In genomic region chr14:31131272-31131821, GRCm38 (mm10) we compare ENCODE assay signal across 8 mouse cellular contexts. TPM values are rescaled to one million over a fixed set of nuclear protein-coding genes. Genes with fewer than 3 reads are reported as not detected.
A peak's percentile ranks its signal among the peaks of the same experiment; 100 is the strongest.
DNase-seq lines count a peak whose midpoint lies in the region; ATAC-seq lines count a peak whose summit lies in the region.

No protein-coding gene starts in this region.

- peak; percentile 27 for DNase-seq in thymus, postnatal 0 days (ENCODE audit: low spot score)
- DNase-seq in thymus, postnatal 36 days = no peak
- peak; percentile 74 for DNase-seq in intestine, embryonic 14.5 days (ENCODE audit: low spot score)
- DNase-seq in midbrain, embryonic 10.5 days (ENCODE audit: low spot score) = peak; percentile 57
- DNase-seq in urinary bladder, postnatal 36 days (ENCODE audit: low spot score in 2 of 2) = no peak
- no peak for DNase-seq in right cerebral cortex, postnatal 25 days
- no peak for DNase-seq in urinary bladder, adult 2 months (ENCODE audit: low spot score)

- H3K9ac ChIP-seq in embryonic facial prominence, embryonic 13.5 days = peak overlapping the region; percentile 94
- H3K9ac ChIP-seq in intestine, embryonic 14.5 days (ENCODE audit: low read length) = peak overlapping the region; percentile 92

- no peak for ATAC-seq in embryonic facial prominence, embryonic 13.5 days (ENCODE audit: insufficient number of reproducible peaks, insufficient read depth, low FRiP score, low TSS enrichment, low read depth)
- ATAC-seq in intestine, embryonic 14.5 days (replicated peaks; ENCODE audit: low FRiP score, low TSS enrichment, low read depth) = peak; percentile 3; the same call in 1 of the 2 replicates

- H3K27ac ChIP-seq in embryonic facial prominence, embryonic 13.5 days = peak overlapping the region; percentile 89
- peak overlapping the region; percentile 82 for H3K27ac ChIP-seq in intestine, embryonic 14.5 days (ENCODE audit: low read depth)
- H3K27ac ChIP-seq in midbrain, embryonic 10.5 days (replicated peaks) = peak overlapping the region; percentile 97

- H3K4me2 ChIP-seq in embryonic facial prominence, embryonic 13.5 days = peak overlapping the region; percentile 84
- H3K4me2 ChIP-seq in intestine, embryonic 14.5 days (ENCODE audit: low read length) = peak overlapping the region; percentile 67

- H3K9me3 ChIP-seq in embryonic facial prominence, embryonic 13.5 days = no peaks in the 10 kb centered on the region
- no peaks in the 10 kb centered on the region for H3K9me3 ChIP-seq in intestine, embryonic 14.5 days (ENCODE audit: control insufficient read depth, low read length)
- no peaks in the 10 kb centered on the region for H3K9me3 ChIP-seq in midbrain, embryonic 10.5 days (replicated peaks)

- no peaks in the 10 kb centered on the region for H3K27me3 ChIP-seq in embryonic facial prominence, embryonic 13.5 days
- no peaks in the 10 kb centered on the region for H3K27me3 ChIP-seq in intestine, embryonic 14.5 days (replicated peaks; ENCODE audit: control insufficient read depth, insufficient read depth, low read length)
- H3K27me3 ChIP-seq in midbrain, embryonic 10.5 days (ENCODE audit: low read depth, poor library complexity, severe bottlenecking) = no peaks in the 10 kb centered on the region

- WGBS in embryonic facial prominence, embryonic 13.5 days = under 1% methylated on average over 42 of the region's 43 CpGs
- WGBS in intestine, embryonic 14.5 days = under 1% methylated on average over 43 of the region's 43 CpGs
- under 1% methylated on average over 43 of the region's 43 CpGs for WGBS in midbrain, embryonic 10.5 days

- peaks cover 57% of the 10 kb centered on the region for H3K4me1 ChIP-seq in embryonic facial prominence, embryonic 13.5 days
- peaks cover 28% of the 10 kb centered on the region for H3K4me1 ChIP-seq in intestine, embryonic 14.5 days (replicated peaks; ENCODE audit: control insufficient read depth, insufficient read depth, low read length)
- peaks cover 60% of the 10 kb centered on the region for H3K4me1 ChIP-seq in midbrain, embryonic 10.5 days

- peaks cover 23% of the 10 kb centered on the region for H3K36me3 ChIP-seq in embryonic facial prominence, embryonic 13.5 days
- H3K36me3 ChIP-seq in intestine, embryonic 14.5 days (ENCODE audit: control insufficient read depth, insufficient read depth, low read length) = peaks cover 23% of the 10 kb centered on the region
- peaks cover 42% of the 10 kb centered on the region for H3K36me3 ChIP-seq in midbrain, embryonic 10.5 days

- H3K4me3 ChIP-seq in embryonic facial prominence, embryonic 13.5 days = peak overlapping the region; percentile 96
- peak overlapping the region; percentile 95 for H3K4me3 ChIP-seq in intestine, embryonic 14.5 days (ENCODE audit: low read depth, low read length)
- H3K4me3 ChIP-seq in midbrain, embryonic 10.5 days = peak overlapping the region; percentile 83

RNA-seq across cellular contexts. Expression of gene Nt5dc2, which starts 0.5 kb away (rescaled TPM):
- polyA plus RNA-seq in thymus, postnatal 0 days (2015; fragmentation: Nextera tagmentation; extraction: Ambion mirVana) = 111 and 116 TPM in 2 replicates
- polyA plus RNA-seq in embryonic facial prominence, embryonic 13.5 days (2015; fragmentation: Nextera tagmentation; extraction: Ambion mirVana) = 298 and 330 TPM in 2 replicates
- polyA plus RNA-seq in intestine, embryonic 14.5 days (2014; fragmentation: Nextera tagmentation; extraction: Ambion mirVana) = 308 and 365 TPM in 2 replicates
- polyA plus RNA-seq in midbrain, embryonic 10.5 days (2016; fragmentation: Nextera tagmentation; extraction: Ambion mirVana) = 543 and 572 TPM in 2 replicates
- 8.0 and 8.1 TPM in 2 replicates for polyA plus RNA-seq in urinary bladder, adult 2 months (2012; rRNA removed)

RNA-seq across cellular contexts. Expression of gene Smim4, which starts 2.6 kb away (rescaled TPM):
- polyA plus RNA-seq in thymus, postnatal 0 days (2015; fragmentation: Nextera tagmentation; extraction: Ambion mirVana) = 244 and 262 TPM in 2 replicates
- 72.6 and 80.7 TPM in 2 replicates for polyA plus RNA-seq in embryonic facial prominence, embryonic 13.5 days (2015; fragmentation: Nextera tagmentation; extraction: Ambion mirVana)
- polyA plus RNA-seq in intestine, embryonic 14.5 days (2014; fragmentation: Nextera tagmentation; extraction: Ambion mirVana) = 91.3 and 94.4 TPM in 2 replicates
- 63.1 and 64.3 TPM in 2 replicates for polyA plus RNA-seq in midbrain, embryonic 10.5 days (2016; fragmentation: Nextera tagmentation; extraction: Ambion mirVana)
- 28.1 and 42.8 TPM in 2 replicates for polyA plus RNA-seq in urinary bladder, adult 2 months (2012; rRNA removed)

RNA-seq across cellular contexts. Expression of gene Stab1, which starts 37.1 kb away (rescaled TPM):
- polyA plus RNA-seq in thymus, postnatal 0 days (2015; fragmentation: Nextera tagmentation; extraction: Ambion mirVana) = 8.0 and 8.8 TPM in 2 replicates
- 27.5 and 34.5 TPM in 2 replicates for polyA plus RNA-seq in embryonic facial prominence, embryonic 13.5 days (2015; fragmentation: Nextera tagmentation; extraction: Ambion mirVana)
- 35.8 and 41.0 TPM in 2 replicates for polyA plus RNA-seq in intestine, embryonic 14.5 days (2014; fragmentation: Nextera tagmentation; extraction: Ambion mirVana)
- 18.0 and 23.7 TPM in 2 replicates for polyA plus RNA-seq in midbrain, embryonic 10.5 days (2016; fragmentation: Nextera tagmentation; extraction: Ambion mirVana)
- polyA plus RNA-seq in urinary bladder, adult 2 months (2012; rRNA removed) = 85.3 and 90.2 TPM in 2 replicates

Comparison
In these comparisons a context has a peak if more than half of its experiments do, and no peak if none do; other contexts are left out.
1. DNase-seq: peak in thymus, postnatal 0 days (single experiment), intestine, embryonic 14.5 days (single experiment) and midbrain, embryonic 10.5 days (single experiment); none in thymus, postnatal 36 days (0 of 2), urinary bladder, postnatal 36 days (0 of 2), right cerebral cortex, postnatal 25 days (single experiment) and urinary bladder, adult 2 months (single experiment).
2. RNA of gene Nt5dc2, which starts 0.5 kb away (polyA plus RNA-seq): 543 to 572 TPM in midbrain, embryonic 10.5 days, 308 to 365 TPM in intestine, embryonic 14.5 days, 298 to 330 TPM in embryonic facial prominence, embryonic 13.5 days and 111 to 116 TPM in thymus, postnatal 0 days; 8.0 to 8.1 TPM in urinary bladder, adult 2 months; every median in the first group is over 10 times any median in the second.
3. Peak in every context shown above with its lines, with median percentiles within 50 percentile points of each other: H3K27ac ChIP-seq and H3K4me3 ChIP-seq.